Mouse (Mus musculus) C2C12 (cell line): ENCODE results near the gene Immp2l. TPM values are rescaled to one million over a fixed set of nuclear protein-coding genes. Genes with fewer than 3 reads are reported as not detected.

Source experiments
- H3K27me3 ChIP-seq: one replicate; pipeline ENCODE4 v1.6.1; 2011; ENCODE audit not compliant: control insufficient read depth, insufficient read depth, insufficient read length
- H3K36me3 ChIP-seq: one replicate; pipeline ENCODE4 v1.6.1; 2011; ENCODE audit not compliant: control insufficient read depth, insufficient read depth
- H3K4me3 ChIP-seq: one replicate; pipeline ENCODE4 v1.5.1; 2011; ENCODE audit warnings: mild to moderate bottlenecking, control low read depth; ENCODE audit not compliant: poor library complexity, insufficient read depth, severe bottlenecking
- H3K79me2 ChIP-seq: one replicate; pipeline ENCODE4 v1.6.1; 2011; ENCODE audit not compliant: control insufficient read depth, insufficient read depth
- H3K79me3 ChIP-seq: one replicate; pipeline ENCODE4 v1.6.1; 2011; ENCODE audit warnings: low read depth, control low read depth
- H3ac ChIP-seq: one replicate; pipeline ENCODE3; 2011; ENCODE audit warnings: low read depth; ENCODE audit not compliant: control insufficient read depth, insufficient read length
- CEBPB ChIP-seq: IDR thresholded peaks from one replicate; pipeline ENCODE4 v1.6.1; 2011; ENCODE audit warnings: low read depth, mild to moderate bottlenecking, control low read depth, moderate library complexity
- CTCF ChIP-seq: IDR thresholded peaks from one replicate; pipeline ENCODE4 v1.5.1; 2011; ENCODE audit not compliant: control insufficient read depth, insufficient read depth, insufficient read length
- FOSL1 ChIP-seq: IDR thresholded peaks from one replicate; pipeline ENCODE4 v1.8.0; 2011; ENCODE audit warnings: mild to moderate bottlenecking, low read length; ENCODE audit not compliant: poor library complexity, insufficient read depth, severe bottlenecking
- MAX ChIP-seq: IDR thresholded peaks from one replicate; pipeline ENCODE4 v1.6.1; 2011; ENCODE audit warnings: mild to moderate bottlenecking, control low read depth
- MYOD1 ChIP-seq: IDR thresholded peaks from one replicate; pipeline ENCODE4 v1.6.1; 2011; ENCODE audit warnings: low read depth; ENCODE audit not compliant: control insufficient read depth, insufficient read length
- MYOG ChIP-seq: IDR thresholded peaks from one replicate; pipeline ENCODE4 v1.6.1; 2011; ENCODE audit not compliant: control insufficient read depth, insufficient read length; ENCODE audit errors: extremely low read depth
- USF1 ChIP-seq: IDR thresholded peaks from one replicate; pipeline ENCODE4 v1.6.1; 2011; ENCODE audit warnings: low read depth, mild to moderate bottlenecking, control low read depth, moderate library complexity
- polyA plus RNA-seq: library from polyadenylated mRNA; unstranded; fragments of >200 nt; fragmentation: generic; extraction: Trizol; gene quantifications from one replicate; pipeline ENCODE4 v1.2.1, GENCODE M21; 2012; ENCODE audit warnings: missing spikeins

The Immp2l gene
- polyA plus RNA-seq, 1 experiment, result 6.2 TPM

- H3K79me3 ChIP-seq, result no peaks in the 10 kb centered on the region
- no peaks in the 10 kb centered on the region for H3K27me3 ChIP-seq
- TF ChIP-seq MYOG (no peak), CTCF (no peak), CEBPB (no peak)
- no peaks in the 10 kb centered on the region for H3K79me2 ChIP-seq
- H3ac ChIP-seq, result no peak overlapping the region
- no peaks in the 10 kb centered on the region for H3K36me3 ChIP-seq
- no peak overlapping the region for H3K4me3 ChIP-seq
Measured at GRCm38 (mm10) chr12:41615271-41615670, 591.4 kb downstream of the Immp2l start.

GRCm38 (mm10) chr12:41621341-41621740, 597.5 kb downstream of the Immp2l start:
- no peaks in the 10 kb centered on the region for H3K79me3 ChIP-seq
- TF ChIP-seq MAX (no peak), FOSL1 (no peak), CEBPB (no peak), USF1 (no peak), MYOG (no peak), MYOD1 (no peak), CTCF (no peak)
- H3K27me3 ChIP-seq, result no peaks in the 10 kb centered on the region
- no peaks in the 10 kb centered on the region for H3K79me2 ChIP-seq
- H3ac ChIP-seq, result no peak overlapping the region
- no peaks in the 10 kb centered on the region for H3K36me3 ChIP-seq
- H3K4me3 ChIP-seq, result no peak overlapping the region

- TF ChIP-seq MYOG (no peak), CTCF (no peak), CEBPB (no peak), USF1 (no peak), FOSL1 (no peak), MAX (no peak), MYOD1 (no peak)
- Histone ChIP-seq H3K27me3 (no peaks in the 10 kb centered on the region), H3ac (no peak overlapping the region)
Measured at GRCm38 (mm10) chr12:41643262-41643661, 619.4 kb downstream of the Immp2l start.

GRCm38 (mm10) chr12:41644802-41645551, 621.1 kb downstream of the Immp2l start:
- H3K27me3 ChIP-seq, result no peaks in the 10 kb centered on the region
- H3ac ChIP-seq, result no peak overlapping the region
- no peak overlapping the region for H3K4me3 ChIP-seq
- no peaks in the 10 kb centered on the region for H3K36me3 ChIP-seq
- TF ChIP-seq CTCF (no peak), MAX (no peak), MYOD1 (no peak), CEBPB (no peak), FOSL1 (no peak), MYOG (no peak), USF1 (no peak)
- H3K79me3 ChIP-seq, result no peaks in the 10 kb centered on the region
- H3K79me2 ChIP-seq, result no peaks in the 10 kb centered on the region

More at GRCm38 (mm10) chr12:41643262-41643661, 619.4 kb downstream of the Immp2l start:
- H3K79me3 ChIP-seq, result no peaks in the 10 kb centered on the region
- H3K79me2 ChIP-seq, result no peaks in the 10 kb centered on the region
- no peaks in the 10 kb centered on the region for H3K36me3 ChIP-seq
- H3K4me3 ChIP-seq, result no peak overlapping the region

- Histone ChIP-seq H3K4me3 (no peak overlapping the region), H3K79me3 (no peaks in the 10 kb centered on the region), H3K27me3 (no peaks in the 10 kb centered on the region), H3ac (no peak overlapping the region), H3K36me3 (no peaks in the 10 kb centered on the region), H3K79me2 (no peaks in the 10 kb centered on the region)
- TF ChIP-seq CTCF (no peak), MYOD1 (no peak), FOSL1 (no peak), MYOG (no peak), MAX (no peak), CEBPB (no peak), USF1 (no peak)
Measured at GRCm38 (mm10) chr12:41646956-41647575, 623.2 kb downstream of the Immp2l start.

- Histone ChIP-seq H3K79me2 (no peaks in the 10 kb centered on the region), H3ac (no peak overlapping the region), H3K36me3 (no peaks in the 10 kb centered on the region), H3K27me3 (no peaks in the 10 kb centered on the region), H3K79me3 (no peaks in the 10 kb centered on the region), H3K4me3 (no peak overlapping the region)
- TF ChIP-seq CTCF, result no peak
- TF ChIP-seq MAX, result no peak
- no peak for TF ChIP-seq MYOG
- no peak for TF ChIP-seq CEBPB
- no peak for TF ChIP-seq MYOD1
- no peak for TF ChIP-seq USF1
- no peak for TF ChIP-seq FOSL1
Measured at GRCm38 (mm10) chr12:41647675-41648074, 623.8 kb downstream of the Immp2l start.
